Mouse (Mus musculus) kidney, postnatal 0 days (tissue): ENCODE results near the gene Olfr536. TPM values are rescaled to one million over a fixed set of nuclear protein-coding genes. Genes with fewer than 3 reads are reported as not detected.
"Not testable (repeated sequence)": the region's sequence is repeated elsewhere in the genome, so short reads cannot be mapped to it uniquely, and the experiment has no call there.

Source experiments
- ATAC-seq: fragments of 200-750 bp; cut with Nextera tagmentation; replicated peaks from 2 replicates; pipeline ENCODE4 v1.8.0; 2017; ENCODE audit warnings: low read depth, moderate number of reproducible peaks, moderate TSS enrichment, moderate library complexity; ENCODE audit not compliant: low FRiP score
- DNase-seq: peaks from one replicate; pipeline ENCODE4 v3.0.0-alpha.2; 2016; ENCODE audit warnings: low spot score
- H3K27ac ChIP-seq: fragments of 300-500 bp; sonication (generic); 2 replicates; pipeline ENCODE4 v1.5.1; 2014; ENCODE audit warnings: mild to moderate bottlenecking
- H3K27me3 ChIP-seq: fragments of 300-500 bp; sonication (generic); 2 replicates; pipeline ENCODE4 v1.6.1; 2014; ENCODE audit warnings: low read length, mixed read lengths; ENCODE audit not compliant: insufficient read depth
- H3K36me3 ChIP-seq: fragments of 300-500 bp; sonication (generic); 2 replicates; pipeline ENCODE4 v1.6.1; 2014; ENCODE audit warnings: low read length, mixed read lengths; ENCODE audit not compliant: insufficient read depth
- H3K4me1 ChIP-seq: fragments of 300-500 bp; sonication (generic); replicated peaks from 2 replicates; pipeline ENCODE4 v1.6.1; 2014; ENCODE audit warnings: antibody characterized with exemption, low read length, mixed read lengths; ENCODE audit not compliant: insufficient read depth
- H3K4me2 ChIP-seq: fragments of 300-500 bp; sonication (generic); 2 replicates; pipeline ENCODE4 v1.6.1; 2014; ENCODE audit warnings: mild to moderate bottlenecking, low read length, moderate library complexity, mixed read lengths
- H3K4me3 ChIP-seq: fragments of 300-500 bp; sonication (generic); replicated peaks from 2 replicates; pipeline ENCODE4 v1.5.1; 2014; ENCODE audit warnings: low read depth, low read length
- H3K9ac ChIP-seq: fragments of 300-500 bp; sonication (generic); 2 replicates; pipeline ENCODE4 v1.6.1; 2014; ENCODE audit warnings: low read depth, low read length
- H3K9me3 ChIP-seq: fragments of 300-500 bp; sonication (generic); replicated peaks from 2 replicates; pipeline ENCODE4 v1.6.1; 2016; ENCODE audit warnings: low read length, inconsistent platforms, mixed read lengths
- CTCF ChIP-seq: IDR thresholded peaks from 2 replicates; pipeline ENCODE4 v1.5.1; 2016; ENCODE audit warnings: antibody characterized with exemption, low read depth, mild to moderate bottlenecking, moderate library complexity
- WGBS: fragments of 180-500 bp; shearing (Covaris S2); extraction: QIAGEN DNeasy Blood & Tissue Kit; methylation state at CpG from one replicate; pipeline ENCODE4 v1.1.7; 2014; 5-methylcytosine and 5-hydroxymethylcytosine counted together
- polyA plus RNA-seq: library from polyadenylated mRNA; unstranded; fragments of >200 nt; fragmentation: Nextera tagmentation; extraction: Ambion mirVana; gene quantifications from 2 replicates; pipeline ENCODE4 v1.2.1, GENCODE M21; 2015

The Olfr536 gene
- polyA plus RNA-seq, 1 experiment from 2014 or later = not detected

GRCm38 (mm10) chr7:140477886-140478285, 29.3 kb downstream of the Olfr536 start:
- Histone ChIP-seq H3K4me1 (no peaks in the 10 kb centered on the region), H3K36me3 (no peaks in the 10 kb centered on the region), H3K9ac (no peak overlapping the region), H3K27ac (no peak overlapping the region), H3K4me2 (no peak overlapping the region), H3K4me3 (no peak overlapping the region), H3K27me3 (no peaks in the 10 kb centered on the region), H3K9me3 (no peaks in the 10 kb centered on the region)
- WGBS = 48% methylated on average over 1 of the region's 1 CpGs
- DNase-seq (no peak), ATAC-seq (no peak)
- no peak for TF ChIP-seq CTCF

- not testable (repeated sequence) for H3K9me3 ChIP-seq, H3K4me1 ChIP-seq, H3K27me3 ChIP-seq, H3K4me2 ChIP-seq, H3K36me3 ChIP-seq, H3K9ac ChIP-seq, DNase-seq, H3K4me3 ChIP-seq, H3K27ac ChIP-seq, ATAC-seq
- no CpG with 5 or more reads among the region's 1 CpGs for WGBS
Observed at GRCm38 (mm10) chr7:140463070-140463469, 44.1 kb downstream of the Olfr536 start, which contains the start of gene Olfr533. Olfr533 (plus strand) TSS chr7:140463370.

Other genes with a start within 250 kb of the Olfr536 start
- gene Olfr525, start 186.5 kb downstream of the Olfr536 start, polyA plus RNA-seq = not detected in 2 replicates
- gene Olfr527, start 173.4 kb downstream of the Olfr536 start, polyA plus RNA-seq = not detected in 2 replicates
- not detected in 2 replicates for gene Olfr60, start 145.7 kb downstream of the Olfr536 start, polyA plus RNA-seq
- not detected in 2 replicates for gene Olfr530, start 131.1 kb downstream of the Olfr536 start, polyA plus RNA-seq
- not detected in 2 replicates for gene Olfr531, start 104.5 kb downstream of the Olfr536 start, polyA plus RNA-seq
- gene Olfr532, start 85.8 kb downstream of the Olfr536 start, polyA plus RNA-seq = not detected in 2 replicates
- not detected in 2 replicates for gene Olfr533, start 44.0 kb downstream of the Olfr536 start, polyA plus RNA-seq
- not detected in 2 replicates for gene Olfr535, start 23.2 kb downstream of the Olfr536 start, polyA plus RNA-seq
- gene Olfr538, start 60.5 kb upstream of the Olfr536 start, polyA plus RNA-seq = not detected in 2 replicates
- gene Olfr46, start 93.9 kb upstream of the Olfr536 start, polyA plus RNA-seq = 0.01 TPM in 1 of 2 replicates, not detected in the other
- gene Olfr61, start 121.6 kb upstream of the Olfr536 start, polyA plus RNA-seq = not detected in 2 replicates
- gene Olfr53, start 139.1 kb upstream of the Olfr536 start, polyA plus RNA-seq = not detected in 2 replicates
- gene Olfr539, start 152.5 kb upstream of the Olfr536 start, polyA plus RNA-seq = not detected in 2 replicates
- not detected in 2 replicates for gene Olfr45, start 174.6 kb upstream of the Olfr536 start, polyA plus RNA-seq
- gene Olfr541, start 189.9 kb upstream of the Olfr536 start, polyA plus RNA-seq = not detected in 2 replicates